Mouse (Mus musculus): ENCODE results near the gene Zcwpw1.

DNA sequence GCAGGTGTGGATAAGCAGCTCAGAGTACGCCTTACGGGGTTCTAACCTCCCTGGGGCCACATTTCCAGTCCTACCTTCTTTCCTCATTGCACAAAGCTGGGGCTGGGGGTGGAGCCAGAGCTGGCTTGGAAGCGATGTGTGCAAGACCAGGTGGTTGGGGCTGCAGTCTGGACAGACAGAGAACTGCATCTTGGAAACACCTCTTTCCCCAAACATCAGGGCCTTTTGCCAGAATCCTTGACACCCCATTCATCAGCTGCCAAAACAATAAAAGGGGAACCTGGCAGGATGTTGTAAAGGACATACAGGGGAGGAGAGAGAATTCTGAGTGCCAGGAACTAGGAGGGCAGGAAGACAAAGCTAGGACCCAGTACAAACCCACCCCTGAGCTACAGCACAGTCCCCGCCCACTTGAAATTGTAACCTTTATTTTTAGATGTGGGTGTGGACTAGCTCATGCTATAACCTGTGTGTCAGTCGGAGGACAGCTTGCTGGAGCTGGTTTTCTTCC is 11.1 kb upstream of the Zcwpw1 start:
- no peak for TF ChIP-seq CTCF (IDR thresholded peaks at IDR 0.05; ENCODE audit: low read depth, low read length)
- no peak for TF ChIP-seq POLR2A (IDR thresholded peaks at IDR 0.05; ENCODE audit: insufficient read depth, low read length)
